Mouse (Mus musculus) neural tube, embryonic 11.5 days (tissue): ENCODE data around the gene Gm28048. TPM values are rescaled to one million over a fixed set of nuclear protein-coding genes. Genes with fewer than 3 reads are reported as not detected.

Experiments used
- ATAC-seq: fragments of 200-750 bp; cut with Nextera tagmentation; 2 replicates; pipeline ENCODE4 v1.8.0; 2017; ENCODE audit warnings: moderate number of reproducible peaks, mild to moderate bottlenecking, moderate TSS enrichment, moderate library complexity; ENCODE audit not compliant: insufficient read depth, low FRiP score, low TSS enrichment
- DNase-seq: peaks from one replicate; pipeline ENCODE4 v3.0.0-alpha.2; 2015; ENCODE audit warnings: low spot score
- H3K27ac ChIP-seq: fragments of 300-500 bp; sonication (generic); 2 replicates; pipeline ENCODE4 v1.5.1; 2014; ENCODE audit warnings: low read depth, mild to moderate bottlenecking, low read length
- H3K27me3 ChIP-seq: fragments of 300-500 bp; sonication (generic); 2 replicates; pipeline ENCODE4 v1.6.1; 2014; ENCODE audit warnings: mild to moderate bottlenecking, low read length, mixed read lengths; ENCODE audit not compliant: control insufficient read depth, insufficient read depth
- H3K36me3 ChIP-seq: fragments of 300-500 bp; sonication (generic); 2 replicates; pipeline ENCODE4 v1.6.1; 2014; ENCODE audit warnings: mild to moderate bottlenecking, low read length, moderate library complexity, mixed read lengths; ENCODE audit not compliant: control insufficient read depth, insufficient read depth
- H3K4me1 ChIP-seq: fragments of 300-500 bp; sonication (generic); 2 replicates; pipeline ENCODE4 v1.6.1; 2014; ENCODE audit warnings: low read length, mixed read lengths; ENCODE audit not compliant: control insufficient read depth, insufficient read depth
- H3K4me2 ChIP-seq: fragments of 300-500 bp; sonication (generic); 2 replicates; pipeline ENCODE4 v1.6.1; 2014; ENCODE audit warnings: low read depth, mild to moderate bottlenecking, moderate library complexity
- H3K4me3 ChIP-seq: fragments of 300-500 bp; sonication (generic); 2 replicates; pipeline ENCODE4 v1.5.1; 2014; ENCODE audit warnings: low read depth, low read length
- H3K9ac ChIP-seq: fragments of 300-500 bp; sonication (generic); 2 replicates; pipeline ENCODE4 v1.6.1; 2014; ENCODE audit warnings: mild to moderate bottlenecking, low read length
- H3K9me3 ChIP-seq: fragments of 300-500 bp; sonication (generic); 2 replicates; pipeline ENCODE4 v1.6.1; 2016; ENCODE audit warnings: low read length; ENCODE audit not compliant: control insufficient read depth
- WGBS: fragments of 180-500 bp; shearing (Covaris S2); extraction: QIAGEN DNeasy Blood & Tissue Kit; methylation state at CpG from one replicate; pipeline ENCODE4 v1.1.7; 2014; 5-methylcytosine and 5-hydroxymethylcytosine counted together
- polyA plus RNA-seq: library from polyadenylated mRNA; unstranded; fragments of >200 nt; fragmentation: Nextera tagmentation; extraction: Ambion mirVana; gene quantifications from 2 replicates; pipeline ENCODE4 v1.2.1, GENCODE M21; 2014

The Gm28048 gene
- polyA plus RNA-seq, 1 experiment from 2014 or later = 5.9 TPM

- H3K9me3 ChIP-seq = no peaks in the 10 kb centered on the region
- H3K4me3 ChIP-seq = no peak overlapping the region
- H3K9ac ChIP-seq = no peak overlapping the region
- no peaks in the 10 kb centered on the region for H3K36me3 ChIP-seq
- no peaks in the 10 kb centered on the region for H3K27me3 ChIP-seq
- H3K4me1 ChIP-seq = no peaks in the 10 kb centered on the region
- no peak overlapping the region for H3K27ac ChIP-seq
- ATAC-seq = no peak
- H3K4me2 ChIP-seq = no peak overlapping the region
- DNase-seq = no peak
- WGBS = 90% methylated on average over 2 of the region's 2 CpGs
Measured at GRCm38 (mm10) chr11:22923606-22924005, 58.3 kb downstream of the Gm28048 start.

- Histone ChIP-seq H3K4me2 (no peak overlapping the region), H3K27ac (no peak overlapping the region), H3K4me1 (no peaks in the 10 kb centered on the region), H3K9me3 (no peaks in the 10 kb centered on the region), H3K4me3 (no peak overlapping the region), H3K27me3 (no peaks in the 10 kb centered on the region), H3K9ac (no peak overlapping the region), H3K36me3 (no peaks in the 10 kb centered on the region)
- ATAC-seq = no peak
- DNase-seq = no peak
- WGBS = 89% methylated on average over 2 of the region's 2 CpGs
Measured at GRCm38 (mm10) chr11:22922546-22922945, 59.3 kb downstream of the Gm28048 start.

GRCm38 (mm10) chr11:22919336-22919735 lies 62.6 kb downstream of the Gm28048 start:
- Histone ChIP-seq H3K27me3 (no peaks in the 10 kb centered on the region), H3K4me2 (no peak overlapping the region), H3K36me3 (no peaks in the 10 kb centered on the region), H3K4me1 (no peaks in the 10 kb centered on the region), H3K4me3 (no peak overlapping the region), H3K9ac (no peak overlapping the region), H3K27ac (no peak overlapping the region), H3K9me3 (no peaks in the 10 kb centered on the region)
- ATAC-seq (no peak), DNase-seq (no peak)
- WGBS = 87% methylated on average over 2 of the region's 2 CpGs

- Histone ChIP-seq H3K4me2 (no peak overlapping the region), H3K36me3 (no peaks in the 10 kb centered on the region), H3K9me3 (no peaks in the 10 kb centered on the region), H3K27ac (no peak overlapping the region), H3K27me3 (no peaks in the 10 kb centered on the region), H3K4me3 (no peak overlapping the region), H3K9ac (no peak overlapping the region), H3K4me1 (no peaks in the 10 kb centered on the region)
- DNase-seq = no peak
- WGBS = 88% methylated on average over 7 of the region's 7 CpGs
- no peak for ATAC-seq
Measured at GRCm38 (mm10) chr11:22917786-22918185, 64.1 kb downstream of the Gm28048 start.

- no peaks in the 10 kb centered on the region for H3K4me1 ChIP-seq
- H3K4me2 ChIP-seq = no peak overlapping the region
- 89% methylated on average over 4 of the region's 4 CpGs for WGBS
- no peak overlapping the region for H3K4me3 ChIP-seq
- ATAC-seq (no peak), DNase-seq (no peak)
- H3K27me3 ChIP-seq = no peaks in the 10 kb centered on the region
- H3K9ac ChIP-seq = no peak overlapping the region
- no peak overlapping the region for H3K27ac ChIP-seq
- no peaks in the 10 kb centered on the region for H3K36me3 ChIP-seq
- H3K9me3 ChIP-seq = no peaks in the 10 kb centered on the region
Measured at GRCm38 (mm10) chr11:22913744-22914143, 68.1 kb downstream of the Gm28048 start.

- ATAC-seq (no peak), DNase-seq (no peak)
- no peaks in the 10 kb centered on the region for H3K36me3 ChIP-seq
- WGBS = 94% methylated on average over 7 of the region's 7 CpGs
- H3K9ac ChIP-seq = no peak overlapping the region
- no peaks in the 10 kb centered on the region for H3K27me3 ChIP-seq
- no peaks in the 10 kb centered on the region for H3K4me1 ChIP-seq
- H3K4me3 ChIP-seq = no peak overlapping the region
- no peaks in the 10 kb centered on the region for H3K9me3 ChIP-seq
- H3K4me2 ChIP-seq = no peak overlapping the region
- H3K27ac ChIP-seq = no peak overlapping the region
Measured at GRCm38 (mm10) chr11:22911831-22912230, 70.1 kb downstream of the Gm28048 start.

GRCm38 (mm10) chr11:22906453-22906865 lies 75.4 kb downstream of the Gm28048 start:
- H3K4me2 ChIP-seq = no peak overlapping the region
- H3K4me1 ChIP-seq = no peaks in the 10 kb centered on the region
- no peak for ATAC-seq

GRCm38 (mm10) chr11:22902923-22903322 lies 79.0 kb downstream of the Gm28048 start:
- no peak overlapping the region for H3K9ac ChIP-seq
- H3K4me2 ChIP-seq = no peak overlapping the region

More at GRCm38 (mm10) chr11:22906453-22906865, 75.4 kb downstream of the Gm28048 start:
- no peak for DNase-seq
- no peak overlapping the region for H3K27ac ChIP-seq
- no peaks in the 10 kb centered on the region for H3K36me3 ChIP-seq
- no peaks in the 10 kb centered on the region for H3K27me3 ChIP-seq
- no peaks in the 10 kb centered on the region for H3K9me3 ChIP-seq
- no peak overlapping the region for H3K9ac ChIP-seq
- no peak overlapping the region for H3K4me3 ChIP-seq

GRCm38 (mm10) chr11:22900041-22900440 lies 81.8 kb downstream of the Gm28048 start:
- no peaks in the 10 kb centered on the region for H3K4me1 ChIP-seq
- H3K36me3 ChIP-seq = no peaks in the 10 kb centered on the region; the same call in 1 of the 2 replicates
- 71% methylated on average over 3 of the region's 3 CpGs for WGBS
- ATAC-seq (no peak), DNase-seq (no peak)
- H3K27ac ChIP-seq = no peak overlapping the region
- H3K4me3 ChIP-seq = no peak overlapping the region
- no peaks in the 10 kb centered on the region for H3K27me3 ChIP-seq
- H3K9me3 ChIP-seq = no peaks in the 10 kb centered on the region
- no peak overlapping the region for H3K4me2 ChIP-seq
- H3K9ac ChIP-seq = no peak overlapping the region

More at GRCm38 (mm10) chr11:22902923-22903322, 79.0 kb downstream of the Gm28048 start:
- DNase-seq (no peak), ATAC-seq (no peak)
- no peaks in the 10 kb centered on the region for H3K4me1 ChIP-seq
- H3K4me3 ChIP-seq = no peak overlapping the region
- no peaks in the 10 kb centered on the region for H3K27me3 ChIP-seq
- no peaks in the 10 kb centered on the region; the same call in 1 of the 2 replicates for H3K36me3 ChIP-seq
- no peaks in the 10 kb centered on the region for H3K9me3 ChIP-seq
- WGBS = 80% methylated on average over 2 of the region's 2 CpGs
- H3K27ac ChIP-seq = no peak overlapping the region
